Mouse (Mus musculus) stomach, embryonic 16.5 days (tissue): ENCODE results near the gene Creb3l2. TPM values are rescaled to one million over a fixed set of nuclear protein-coding genes. Genes with fewer than 3 reads are reported as not detected.

Experiments
- ATAC-seq: fragments of 200-750 bp; cut with Nextera tagmentation; 2 replicates; pipeline ENCODE4 v1.8.0; 2017; ENCODE audit warnings: moderate number of reproducible peaks, moderate TSS enrichment; ENCODE audit not compliant: insufficient read depth, low FRiP score
- H3K27ac ChIP-seq: fragments of 300-500 bp; sonication (generic); 2 replicates; pipeline ENCODE4 v1.5.1; 2014; ENCODE audit warnings: low read length
- H3K27me3 ChIP-seq: fragments of 300-500 bp; sonication (generic); 2 replicates; pipeline ENCODE4 v1.6.1; 2014; ENCODE audit warnings: low read length, control low read depth, mixed read lengths; ENCODE audit not compliant: control insufficient read depth, insufficient read depth
- H3K36me3 ChIP-seq: fragments of 300-500 bp; sonication (generic); 2 replicates; pipeline ENCODE4 v1.6.1; 2014; ENCODE audit warnings: low read length; ENCODE audit not compliant: control insufficient read depth, insufficient read depth
- H3K4me1 ChIP-seq: fragments of 300-500 bp; sonication (generic); 2 replicates; pipeline ENCODE4 v1.6.1; 2014; ENCODE audit warnings: low read length, control low read depth, mixed read lengths; ENCODE audit not compliant: control insufficient read depth, insufficient read depth
- H3K4me2 ChIP-seq: fragments of 300-500 bp; sonication (generic); 2 replicates; pipeline ENCODE4 v1.6.1; 2014; ENCODE audit warnings: low read depth, low read length, mixed read lengths
- H3K4me3 ChIP-seq: fragments of 300-500 bp; sonication (generic); replicated peaks from 2 replicates; pipeline ENCODE4 v1.5.1; 2014; ENCODE audit warnings: mild to moderate bottlenecking, low read length
- H3K9ac ChIP-seq: fragments of 300-500 bp; sonication (generic); 2 replicates; pipeline ENCODE4 v1.6.1; 2014; ENCODE audit warnings: low read length
- H3K9me3 ChIP-seq: fragments of 300-500 bp; sonication (generic); replicated peaks from 2 replicates; pipeline ENCODE4 v1.6.1; 2016; ENCODE audit warnings: low read length, control low read depth; ENCODE audit not compliant: control insufficient read depth
- WGBS: fragments of 180-500 bp; shearing (Covaris S2); extraction: QIAGEN DNeasy Blood & Tissue Kit; methylation state at CpG from one replicate; pipeline ENCODE4 v1.1.7; 2014; 5-methylcytosine and 5-hydroxymethylcytosine counted together
- polyA plus RNA-seq: library from polyadenylated mRNA; unstranded; fragments of >200 nt; fragmentation: Nextera tagmentation; extraction: Ambion mirVana; gene quantifications from 2 replicates; pipeline ENCODE4 v1.2.1, GENCODE M21; 2015

Creb3l2 gene
- polyA plus RNA-seq, 1 experiment from 2014 or later = 20.3 TPM

- no peak within 1 kb of the TSS for H3K27ac ChIP-seq
- peak; percentile 72 for ATAC-seq
- H3K9ac ChIP-seq = peak within 1 kb of the TSS; percentile 73
- peak within 1 kb of the TSS; percentile 68 for H3K4me3 ChIP-seq
- peaks cover 9% of the 10 kb centered on the region; the same call in 1 of the 2 replicates for H3K4me1 ChIP-seq
- peaks cover 37% of the 10 kb centered on the region for H3K27me3 ChIP-seq
- WGBS = under 1% methylated on average over 53 of the region's 65 CpGs
- H3K4me2 ChIP-seq = peak within 1 kb of the TSS; percentile 99
- H3K9me3 ChIP-seq = no peaks in the 10 kb centered on the region
- no peaks in the 10 kb centered on the region for H3K36me3 ChIP-seq
These were observed 142.2 kb downstream of the Creb3l2 start, which contains the start of gene Dgki for GRCm38 (mm10) chr6:37299562-37300390. Gene Dgki, minus strand, starts transcription at chr6:37300184.

GRCm38 (mm10) chr6:37298982-37299381, 143.0 kb downstream of the Creb3l2 start:
- WGBS = 31% methylated on average over 4 of the region's 4 CpGs
- Histone ChIP-seq H3K4me1 (peaks cover 9% of the 10 kb centered on the region; the same call in 1 of the 2 replicates), H3K27ac (no peak overlapping the region), H3K9me3 (no peaks in the 10 kb centered on the region), H3K9ac (peak overlapping the region; percentile 73; the same call in 1 of the 2 replicates), H3K27me3 (peaks cover 37% of the 10 kb centered on the region), H3K4me2 (peak overlapping the region; percentile 99), H3K36me3 (no peaks in the 10 kb centered on the region), H3K4me3 (peak overlapping the region; percentile 68)
- ATAC-seq = no peak

GRCm38 (mm10) chr6:37297744-37298482, 144.0 kb downstream of the Creb3l2 start:
- no peak overlapping the region for H3K27ac ChIP-seq
- no peak for ATAC-seq
- H3K4me2 ChIP-seq = no peak overlapping the region
- H3K27me3 ChIP-seq = peaks cover 37% of the 10 kb centered on the region
- H3K4me1 ChIP-seq = peaks cover 9% of the 10 kb centered on the region; the same call in 1 of the 2 replicates
- H3K36me3 ChIP-seq = no peaks in the 10 kb centered on the region
- no peaks in the 10 kb centered on the region for H3K9me3 ChIP-seq
- H3K9ac ChIP-seq = no peak overlapping the region
- 54% methylated on average over 8 of the region's 8 CpGs for whole genome bisulfite sequencing
- no peak overlapping the region for H3K4me3 ChIP-seq

- H3K9me3 ChIP-seq = no peaks in the 10 kb centered on the region
- WGBS = 53% methylated on average over 2 of the region's 2 CpGs
- no peak overlapping the region for H3K4me3 ChIP-seq
- H3K27ac ChIP-seq = peak overlapping the region; percentile 54
- H3K4me2 ChIP-seq = no peak overlapping the region
- H3K4me1 ChIP-seq = no peaks in the 10 kb centered on the region
- H3K9ac ChIP-seq = no peak overlapping the region
- no peaks in the 10 kb centered on the region for H3K27me3 ChIP-seq
- no peak for ATAC-seq
- H3K36me3 ChIP-seq = no peaks in the 10 kb centered on the region
These were observed 149.9 kb downstream of the Creb3l2 start for GRCm38 (mm10) chr6:37292068-37292467.

GRCm38 (mm10) chr6:37291171-37291570, 150.8 kb downstream of the Creb3l2 start:
- ATAC-seq = no peak
- peak overlapping the region; percentile 28; the same call in 1 of the 2 replicates for H3K27ac ChIP-seq

GRCm38 (mm10) chr6:37290691-37291090, 151.3 kb downstream of the Creb3l2 start:
- Histone ChIP-seq H3K4me3 (no peak overlapping the region), H3K27me3 (no peaks in the 10 kb centered on the region), H3K4me2 (no peak overlapping the region), H3K9ac (no peak overlapping the region), H3K36me3 (no peaks in the 10 kb centered on the region), H3K4me1 (no peaks in the 10 kb centered on the region), H3K9me3 (no peaks in the 10 kb centered on the region), H3K27ac (no peak overlapping the region)
- ATAC-seq = no peak
- WGBS = over 99% methylated on average over 3 of the region's 3 CpGs

More at GRCm38 (mm10) chr6:37291171-37291570, 150.8 kb downstream of the Creb3l2 start:
- Histone ChIP-seq H3K27me3 (no peaks in the 10 kb centered on the region), H3K9ac (no peak overlapping the region), H3K9me3 (no peaks in the 10 kb centered on the region), H3K36me3 (no peaks in the 10 kb centered on the region), H3K4me1 (no peaks in the 10 kb centered on the region), H3K4me2 (no peak overlapping the region), H3K4me3 (no peak overlapping the region)
- WGBS = 85% methylated on average over 1 of the region's 1 CpGs

GRCm38 (mm10) chr6:37286134-37286533, 155.8 kb downstream of the Creb3l2 start:
- Histone ChIP-seq H3K4me1 (no peaks in the 10 kb centered on the region), H3K36me3 (no peaks in the 10 kb centered on the region), H3K27me3 (no peaks in the 10 kb centered on the region), H3K4me3 (no peak overlapping the region), H3K4me2 (no peak overlapping the region), H3K9ac (no peak overlapping the region), H3K27ac (no peak overlapping the region), H3K9me3 (no peaks in the 10 kb centered on the region)
- 87% methylated on average over 4 of the region's 4 CpGs for WGBS
- ATAC-seq = no peak

GRCm38 (mm10) chr6:37284879-37285278, 157.1 kb downstream of the Creb3l2 start:
- H3K9me3 ChIP-seq = no peaks in the 10 kb centered on the region
- no peaks in the 10 kb centered on the region for H3K36me3 ChIP-seq
- H3K4me2 ChIP-seq = no peak overlapping the region
- H3K4me1 ChIP-seq = no peaks in the 10 kb centered on the region
- no peak overlapping the region for H3K9ac ChIP-seq
- ATAC-seq = no peak
- H3K4me3 ChIP-seq = no peak overlapping the region
- WGBS = 91% methylated on average over 9 of the region's 9 CpGs
- H3K27ac ChIP-seq = no peak overlapping the region
- H3K27me3 ChIP-seq = no peaks in the 10 kb centered on the region

- no peak for ATAC-seq
- 38% methylated on average over 2 of the region's 2 CpGs for WGBS
These were observed 158.6 kb downstream of the Creb3l2 start for GRCm38 (mm10) chr6:37283336-37283735.

More at GRCm38 (mm10) chr6:37283336-37283735, 158.6 kb downstream of the Creb3l2 start:
- Histone ChIP-seq H3K4me2 (no peak overlapping the region), H3K4me3 (no peak overlapping the region), H3K27ac (no peak overlapping the region), H3K9ac (no peak overlapping the region), H3K36me3 (no peaks in the 10 kb centered on the region), H3K9me3 (no peaks in the 10 kb centered on the region), H3K27me3 (no peaks in the 10 kb centered on the region), H3K4me1 (no peaks in the 10 kb centered on the region)
